Mouse (Mus musculus) urinary bladder, postnatal 36 days (tissue): Measurements from ENCODE around the gene Mrpl53.

ENCODE experiments used
- DNase-seq, 2 experiments: peaks; one replicate each; pipeline ENCODE4 v3.0.0; 2022; ENCODE audit warnings: low spot score in 2 of 2, mixed read lengths in 1 of 2

Mrpl53 gene

GRCm38 (mm10) chr6:83092416-83093127 is 16.3 kb upstream of the Mrpl53 start:
- DNase-seq, result no peak

- DNase-seq, result no peak
Observed at GRCm38 (mm10) chr6:83095968-83096367, 12.9 kb upstream of the Mrpl53 start.

GRCm38 (mm10) chr6:83098411-83098810 is 10.4 kb upstream of the Mrpl53 start:
- no peak for DNase-seq

GRCm38 (mm10) chr6:83101316-83101687 is 7.5 kb upstream of the Mrpl53 start, which contains the start of the genes Ccdc142 and Gm42688:
TSS of gene Ccdc142 (plus strand) at chr6:83101601.
TSS of gene Gm42688 (plus strand) at chr6:83101617.
- DNase-seq, result peak; percentile 86 to 89

- DNase-seq, result peak; percentile 53 to 57
Observed at GRCm38 (mm10) chr6:83101688-83102556, 6.9 kb upstream of the Mrpl53 start.

- DNase-seq, result no peak
Observed at GRCm38 (mm10) chr6:83103130-83103650, 5.7 kb upstream of the Mrpl53 start.

- DNase-seq, result no peak
Observed at GRCm38 (mm10) chr6:83104158-83104557, 4.7 kb upstream of the Mrpl53 start.

- DNase-seq, result peak; percentile 59 to 73
Observed at GRCm38 (mm10) chr6:83107566-83108400, 1.1 kb upstream of the Mrpl53 start.

- no peak for DNase-seq
Observed at GRCm38 (mm10) chr6:83111510-83112136, 2.8 kb downstream of the Mrpl53 start.

- peak; percentile 92 to 95 for DNase-seq
Observed at GRCm38 (mm10) chr6:83115011-83115671, 6.3 kb downstream of the Mrpl53 start, which contains the start of gene Mogs. TSS of gene Mogs (plus strand) at chr6:83115496.

- DNase-seq, result no peak
Observed at GRCm38 (mm10) chr6:83115682-83116372, 7.0 kb downstream of the Mrpl53 start.

GRCm38 (mm10) chr6:83116373-83117164 is 7.7 kb downstream of the Mrpl53 start:
- DNase-seq, result no peak

- no peak for DNase-seq
Observed at GRCm38 (mm10) chr6:83117165-83117438, 8.3 kb downstream of the Mrpl53 start.

- DNase-seq, result no peak
Observed at GRCm38 (mm10) chr6:83117616-83118015, 8.8 kb downstream of the Mrpl53 start.

GRCm38 (mm10) chr6:83118369-83118768 is 9.5 kb downstream of the Mrpl53 start:
- no peak for DNase-seq

- DNase-seq, result no peak
Observed at GRCm38 (mm10) chr6:83118825-83119733, 10.2 kb downstream of the Mrpl53 start.

- DNase-seq, result no peak
Observed at GRCm38 (mm10) chr6:83119734-83120051, 10.9 kb downstream of the Mrpl53 start.
